Mouse (Mus musculus) liver, embryonic 14.5 days (tissue): ENCODE data around the gene Gm17783.

Experiments
- CTCF ChIP-seq: IDR thresholded peaks from 2 replicates; pipeline ENCODE4 v1.5.1; 2016; ENCODE audit warnings: antibody characterized with exemption, low read depth, control low read depth
- EP300 ChIP-seq: IDR thresholded peaks from 2 replicates; pipeline ENCODE4 v1.6.1; 2016; ENCODE audit warnings: antibody characterized with exemption, low read depth

- TF ChIP-seq CTCF: no peak
- no peak for TF ChIP-seq EP300
These were observed 10.3 kb upstream of the Gm17783 start for GRCm38 (mm10) chr16:45542108-45542507.
